Comparison of ENCODE assay signal across 9 mouse cellular contexts in genomic region chr6:115519275-115519699, GRCm38 (mm10). TPM values are rescaled to one million over a fixed set of nuclear protein-coding genes. Genes with fewer than 3 reads are reported as not detected.
DNase-seq lines count a peak whose midpoint lies in the region; ATAC-seq and TF ChIP-seq lines count a peak whose summit lies in the region.
"Had no signal": no experiment of that assay in that cellular context is flagged by ENCODE, and none has a peak within 500 bp of the region (broad histone marks: within the 10 kb centered on the region; RNA-seq: fewer than 3 reads in every experiment).

No protein-coding gene starts in this region.

- peak; percentile 32; the same call in 1 of the 2 replicates for TF ChIP-seq EP300 in lung, postnatal 0 days (IDR thresholded peaks at IDR 0.05)

- TF ChIP-seq POLR2A in lung, adult 2 months (IDR thresholded peaks at IDR 0.05; ENCODE audit: borderline replicate concordance, extremely low read depth, low read depth, low read length) = no peak

- H3K4me1 ChIP-seq in lung, adult 2 months (ENCODE audit: control insufficient read depth, insufficient read depth, low read length) = peaks cover 4% of the 10 kb centered on the region
- H3K4me1 ChIP-seq in lung, postnatal 0 days (ENCODE audit: insufficient read depth, low read depth, low read length) = peaks cover 18% of the 10 kb centered on the region; the same call in 1 of the 2 replicates
- H3K4me1 ChIP-seq: neural tube, embryonic 15.5 days had no signal

- H3K9me3 ChIP-seq in lung, postnatal 0 days (ENCODE audit: low read length) = no peaks in the 10 kb centered on the region
- H3K9me3 ChIP-seq: neural tube, embryonic 15.5 days had no signal

- H3K27ac ChIP-seq in lung, postnatal 0 days (ENCODE audit: low read length) = no peak overlapping the region
- H3K27ac ChIP-seq: neural tube, embryonic 15.5 days had no signal

- peak; percentile 69 to 73 for DNase-seq in lung, adult 18-20 months
- DNase-seq in lung, adult 2 months = no peak
- DNase-seq in c-Kit-positive CD71-negative TER-119-negative erythroid progenitor cells, embryonic 14.5 days (ENCODE audit: low read depth) = peak; percentile 60
- peak; percentile 89 for DNase-seq in lung, postnatal 0 days (ENCODE audit: low spot score)
- peak; percentile 41 for DNase-seq in thymus, postnatal 14 days
- no peak for DNase-seq in yolk sac, embryonic 10.5 days (ENCODE audit: low spot score)
- no peak for DNase-seq in right cerebral cortex, adult 18-20 months

- no peak overlapping the region for H3K4me3 ChIP-seq in lung, adult 2 months (replicated peaks; ENCODE audit: extremely low read depth, low read depth, low read length)
- no peak overlapping the region for H3K4me3 ChIP-seq in lung, postnatal 0 days (ENCODE audit: low read depth, low read length)
- H3K4me3 ChIP-seq: neural tube, embryonic 15.5 days had no signal

- H3K27me3 ChIP-seq in lung, postnatal 0 days (replicated peaks; ENCODE audit: insufficient read depth, low read length) = no peaks in the 10 kb centered on the region
- H3K27me3 ChIP-seq: neural tube, embryonic 15.5 days had no signal

- WGBS in lung, adult 2 months = 44% methylated on average over 12 of the region's 12 CpGs
- 50% methylated on average over 11 of the region's 12 CpGs for WGBS in lung, postnatal 0 days

- peak; percentile 76 for ATAC-seq in lung, postnatal 0 days
- no peak for ATAC-seq in inflammation-experienced regulatory T-cells, adult 6 months

- no peaks in the 10 kb centered on the region for H3K36me3 ChIP-seq in lung, postnatal 0 days (ENCODE audit: insufficient read depth, low read length)
- H3K36me3 ChIP-seq: neural tube, embryonic 15.5 days had no signal

- TF ChIP-seq CTCF in lung, adult 2 months (IDR thresholded peaks at IDR 0.05; ENCODE audit: insufficient read depth, low read length) = no peak
- no peak for TF ChIP-seq CTCF in lung, postnatal 0 days (IDR thresholded peaks at IDR 0.05)

- no peak overlapping the region for H3K4me2 ChIP-seq in lung, postnatal 0 days (replicated peaks; ENCODE audit: low read depth, low read length)
- H3K4me2 ChIP-seq: neural tube, embryonic 15.5 days had no signal

- H3K9ac ChIP-seq in lung, postnatal 0 days (replicated peaks; ENCODE audit: low read depth) = no peak overlapping the region
- H3K9ac ChIP-seq: neural tube, embryonic 15.5 days had no signal

RNA-seq across cellular contexts. Expression of gene Tsen2, which starts 25.2 kb away (rescaled TPM):
- polyA plus RNA-seq in lung, adult 2 months (2012; rRNA removed) = 2.3 and 4.2 TPM in 2 replicates
- polyA plus RNA-seq in lung, postnatal 0 days (2015; fragmentation: Nextera tagmentation; extraction: Ambion mirVana) = 8.7 and 9.6 TPM in 2 replicates
- 10 to 100 TPM in 2 of 3 experiments, 1 to 10 TPM in 1; 9.1 to 17.4 (median 14.2) TPM for polyA plus RNA-seq in inflammation-experienced regulatory T-cells, adult 6 months (2017; shearing (Covaris generic))

Comparison
In these comparisons a context has a peak if more than half of its experiments do, and no peak if none do; other contexts are left out.
1. DNase-seq: peak in lung, adult 18-20 months (2 of 2), c-Kit-positive CD71-negative TER-119-negative erythroid progenitor cells, embryonic 14.5 days (single experiment), lung, postnatal 0 days (single experiment) and thymus, postnatal 14 days (single experiment); none in lung, adult 2 months (single experiment), yolk sac, embryonic 10.5 days (single experiment) and right cerebral cortex, adult 18-20 months (single experiment).